In the genomic region with DNA sequence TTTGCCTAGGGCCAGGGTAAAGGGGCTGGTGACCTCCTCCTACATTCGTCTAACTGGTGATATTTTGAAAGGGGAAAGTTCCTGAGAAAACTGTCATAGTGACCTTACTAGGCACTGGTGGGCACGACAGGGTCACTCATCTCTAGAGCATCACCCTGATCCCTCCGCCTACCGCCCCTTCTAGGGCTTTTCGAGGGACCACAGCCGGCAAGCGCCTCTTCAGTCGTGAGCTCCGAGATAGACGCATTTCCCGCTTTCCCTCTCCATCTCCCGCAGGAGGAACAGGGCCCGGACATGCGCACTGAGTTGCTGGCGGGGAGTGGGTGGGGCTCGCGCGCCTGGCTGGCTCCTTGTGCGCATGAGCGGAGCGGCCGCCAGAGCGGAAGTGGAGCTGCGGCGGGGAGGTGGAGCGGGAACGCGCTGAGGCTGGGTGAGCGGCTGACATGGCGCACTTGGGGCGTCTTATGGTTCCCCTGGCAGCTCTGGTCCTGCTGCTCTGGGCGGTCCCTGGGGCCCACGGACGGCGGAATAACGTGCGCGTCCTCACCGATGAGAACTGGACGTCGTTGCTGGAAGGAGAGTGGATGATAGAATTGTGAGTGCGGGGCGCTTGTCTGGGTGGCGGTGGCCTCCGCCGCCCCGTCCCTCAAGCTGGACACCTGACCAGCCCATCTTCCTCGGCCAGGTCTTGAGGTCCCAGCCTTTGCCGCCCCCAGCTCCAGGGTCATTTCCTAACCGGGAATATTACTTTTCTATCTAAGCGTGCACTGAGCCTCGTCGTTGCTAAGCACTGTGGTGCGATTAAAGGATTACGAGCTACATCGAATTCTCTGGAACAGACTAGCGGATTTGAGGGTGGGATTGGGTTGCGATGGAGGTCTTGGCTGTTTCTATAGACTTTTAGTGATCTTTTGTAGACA, we compare ENCODE assay signal across 8 mouse cellular contexts. TPM values are rescaled to one million over a fixed set of nuclear protein-coding genes. Genes with fewer than 3 reads are reported as not detected.
DNase-seq lines count a peak whose midpoint lies in the region; ATAC-seq lines count a peak whose summit lies in the region.

Gene Tmx1 (plus strand): TSS at position 370 of the 920 bp plus-strand sequence.

- H3K4me2 ChIP-seq in hindbrain, embryonic 16.5 days (ENCODE audit: low read length): peak within 1 kb of the TSS; percentile 88

- ATAC-seq in hindbrain, embryonic 16.5 days: peak; percentile 99

- peaks cover 48% of the 10 kb centered on the region for H3K79me2 ChIP-seq in macrophage (ENCODE audit: inconsistent target)

- H3K36me3 ChIP-seq in hindbrain, embryonic 16.5 days (ENCODE audit: control insufficient read depth, insufficient read depth, low read length): peaks cover 5% of the 10 kb centered on the region; the same call in 1 of the 2 replicates
- H3K36me3 ChIP-seq in macrophage (ENCODE audit: inconsistent target): 0 out of 2 replicates have a peak, but pooled peaks cover 6% of the 10 kb centered on the region

- H3K4me3 ChIP-seq in hindbrain, embryonic 16.5 days (ENCODE audit: low read length): peak within 1 kb of the TSS; percentile 87
- peak within 1 kb of the TSS; percentile 84 for H3K4me3 ChIP-seq in macrophage (ENCODE audit: inconsistent target)

- H3K27ac ChIP-seq in hindbrain, embryonic 16.5 days (ENCODE audit: low read depth, low read length): peak within 1 kb of the TSS; percentile 87
- peak within 1 kb of the TSS; percentile 67 for H3K27ac ChIP-seq in macrophage

- peaks cover 23% of the 10 kb centered on the region for H3K4me1 ChIP-seq in hindbrain, embryonic 16.5 days (ENCODE audit: control insufficient read depth, insufficient read depth, low read depth, low read length)

- H3K9me3 ChIP-seq in hindbrain, embryonic 16.5 days (ENCODE audit: control insufficient read depth, low read length): no peaks in the 10 kb centered on the region

- peak; percentile 69 for DNase-seq in WW6 (ENCODE audit: low read depth, low spot score)
- DNase-seq in cerebellum, postnatal 4 days (ENCODE audit: low spot score in 2 of 2): peak; percentile 92 to 96
- DNase-seq in gastrocnemius, adult 18-20 months (ENCODE audit: low spot score): peak; percentile 97
- DNase-seq in left cerebral cortex, adult 18-20 months (ENCODE audit: low spot score in 2 of 2): peak; percentile 97 to 98
- peak; percentile 97 for DNase-seq in right cerebral cortex, adult 18-20 months
- DNase-seq in urinary bladder, postnatal 10 days (ENCODE audit: low spot score): peak; percentile 94

- peak within 1 kb of the TSS; percentile 87 for H3K9ac ChIP-seq in hindbrain, embryonic 16.5 days (ENCODE audit: low read depth, low read length)

- WGBS in hindbrain, embryonic 16.5 days: under 1% methylated on average over 44 of the region's 58 CpGs
- under 1% methylated on average over 58 of the region's 58 CpGs for WGBS in macrophage (ENCODE audit: missing documents)

- no peaks in the 10 kb centered on the region for H3K27me3 ChIP-seq in hindbrain, embryonic 16.5 days (replicated peaks; ENCODE audit: control insufficient read depth, insufficient read depth, low read length)

RNA-seq across cellular contexts. Expression of gene Tmx1, which starts in this region (rescaled TPM):
- 10 to 100 TPM; 10.9 to 11.1 TPM for total RNA-seq in gastrocnemius, adult 18-20 months (2021)
- polyA plus RNA-seq in hindbrain, embryonic 16.5 days (2015; fragmentation: Nextera tagmentation; extraction: Ambion mirVana): 148 and 153 TPM in 2 replicates
- total RNA-seq in left cerebral cortex, adult 18-20 months (2021): 10 to 100 TPM; 28.7 to 30.2 TPM
- 10 to 100 TPM in 23 of 26 experiments, 1 to 10 TPM in 3; 4.5 to 53.4 (median 22.7) TPM for total RNA-seq in macrophage (2018; cell fraction: chromatin; rRNA removed)
- total RNA-seq in macrophage (2018; cell fraction: cytosol; rRNA removed): 10 to 100 TPM; 35.7 to 70.0 (median 54.1) TPM
- total RNA-seq in macrophage (2018; cell fraction: nucleus; rRNA removed): 10 to 100 TPM; 15.6 to 93.4 (median 53.0) TPM
- 52.4 to 85.1 TPM (median 63.6 TPM) in 3 replicates for polyA plus RNA-seq in macrophage (2018)

Comparison
In these comparisons a context has a peak if more than half of its experiments do, and no peak if none do; other contexts are left out.
1. Peak in every context shown above with its lines: DNase-seq, ATAC-seq, H3K4me3 ChIP-seq and H3K27ac ChIP-seq.